Mouse (Mus musculus): Measurements from ENCODE around the gene Chst3.

DNA sequence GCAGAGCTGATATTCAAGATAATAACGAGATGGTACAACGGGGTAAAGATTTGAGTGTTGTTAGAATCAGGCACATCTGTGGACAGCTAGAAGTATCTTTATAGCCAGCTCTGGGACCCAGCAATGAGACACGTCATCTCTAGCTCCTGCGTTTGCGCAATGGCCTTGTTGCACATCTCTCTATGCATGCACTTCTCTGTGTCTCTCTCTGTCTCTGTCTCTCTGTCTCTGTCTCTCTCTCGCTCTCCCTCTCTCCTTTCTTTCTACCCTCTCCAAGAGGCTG, 56.1 kb downstream of the Chst3 start:
- no peak for TF ChIP-seq CTCF (IDR thresholded peaks at IDR 0.05; ENCODE audit: low read depth, low read length)
- no peak for TF ChIP-seq POLR2A (IDR thresholded peaks at IDR 0.05; ENCODE audit: insufficient read depth, low read length)
- no peak for TF ChIP-seq EP300 (IDR thresholded peaks at IDR 0.05; ENCODE audit: insufficient read depth, low read depth, low read length)
